Mouse (Mus musculus) heart, embryonic 15.5 days (tissue): ENCODE measurements around the gene Phlda2. TPM values are rescaled to one million over a fixed set of nuclear protein-coding genes. Genes with fewer than 3 reads are reported as not detected.

Experiments used
- ATAC-seq: fragments of 200-750 bp; cut with Nextera tagmentation; replicated peaks from 2 replicates; pipeline ENCODE4 v1.8.0; 2017; ENCODE audit warnings: low read depth, moderate TSS enrichment; ENCODE audit not compliant: insufficient number of reproducible peaks, insufficient read depth, low FRiP score
- H3K27ac ChIP-seq: fragments of 300-500 bp; sonication (generic); 2 replicates; pipeline ENCODE4 v1.5.1; 2015; ENCODE audit warnings: mild to moderate bottlenecking, inconsistent platforms
- H3K27me3 ChIP-seq: fragments of 300-500 bp; sonication (generic); 2 replicates; pipeline ENCODE4 v1.6.1; 2015; ENCODE audit warnings: inconsistent platforms
- H3K36me3 ChIP-seq: fragments of 300-500 bp; sonication (generic); 2 replicates; pipeline ENCODE4 v1.6.1; 2015; ENCODE audit warnings: mild to moderate bottlenecking, inconsistent platforms
- H3K4me1 ChIP-seq: fragments of 300-500 bp; sonication (generic); replicated peaks from 2 replicates; pipeline ENCODE4 v1.6.1; 2015; ENCODE audit warnings: inconsistent platforms
- H3K4me2 ChIP-seq: fragments of 300-500 bp; sonication (generic); 2 replicates; pipeline ENCODE4 v1.6.1; 2015; ENCODE audit warnings: inconsistent platforms, mild to moderate bottlenecking, moderate library complexity
- H3K4me3 ChIP-seq: fragments of 300-500 bp; sonication (generic); 2 replicates; pipeline ENCODE4 v1.5.1; 2015; ENCODE audit warnings: mild to moderate bottlenecking, inconsistent platforms
- H3K9ac ChIP-seq: fragments of 300-500 bp; sonication (generic); 2 replicates; pipeline ENCODE4 v1.6.1; 2015; ENCODE audit warnings: mild to moderate bottlenecking, inconsistent platforms
- H3K9me3 ChIP-seq: fragments of 300-500 bp; sonication (generic); replicated peaks from 2 replicates; pipeline ENCODE4 v1.6.1; 2016; ENCODE audit warnings: inconsistent platforms
- WGBS: fragments of 180-500 bp; shearing (Covaris S2); methylation state at CpG from one replicate; pipeline ENCODE4 v1.1.7; 2015; ENCODE audit warnings: mixed read lengths; 5-methylcytosine and 5-hydroxymethylcytosine counted together
- polyA plus RNA-seq: library from polyadenylated mRNA; unstranded; fragments of >200 nt; fragmentation: Nextera tagmentation; extraction: Ambion mirVana; gene quantifications from 2 replicates; pipeline ENCODE4 v1.2.1, GENCODE M21; 2015

Gene Phlda2
- polyA plus RNA-seq, 1 experiment from 2014 or later = 0.45 TPM

DNA sequence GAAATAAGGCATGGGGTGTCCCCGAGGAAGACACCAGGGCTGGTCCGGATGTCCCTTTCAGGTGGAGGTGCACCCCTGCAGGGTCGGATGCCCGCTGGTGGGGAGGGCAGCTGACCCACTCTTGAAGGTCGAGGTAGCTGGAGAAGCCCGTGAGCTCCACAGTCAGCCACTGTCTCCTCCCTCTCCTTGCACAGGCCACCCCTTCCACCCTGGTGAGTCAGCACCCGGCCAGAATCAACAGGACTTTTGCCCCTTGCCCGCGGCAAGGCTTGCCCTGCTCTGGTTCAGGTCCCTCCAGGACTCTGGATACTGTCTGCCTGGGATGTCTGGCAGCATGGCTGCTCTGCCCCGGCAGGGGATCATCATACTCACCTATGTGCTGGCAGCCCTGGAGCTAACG is 27.1 kb downstream of the Phlda2 start:
- Histone ChIP-seq H3K9ac (no peak overlapping the region), H3K9me3 (no peaks in the 10 kb centered on the region), H3K36me3 (no peaks in the 10 kb centered on the region), H3K4me3 (no peak overlapping the region), H3K4me2 (no peak overlapping the region), H3K27ac (no peak overlapping the region), H3K27me3 (peaks cover 19% of the 10 kb centered on the region), H3K4me1 (no peaks in the 10 kb centered on the region)
- 63% methylated on average over 11 of the region's 11 CpGs for WGBS
- ATAC-seq = no peak

DNA sequence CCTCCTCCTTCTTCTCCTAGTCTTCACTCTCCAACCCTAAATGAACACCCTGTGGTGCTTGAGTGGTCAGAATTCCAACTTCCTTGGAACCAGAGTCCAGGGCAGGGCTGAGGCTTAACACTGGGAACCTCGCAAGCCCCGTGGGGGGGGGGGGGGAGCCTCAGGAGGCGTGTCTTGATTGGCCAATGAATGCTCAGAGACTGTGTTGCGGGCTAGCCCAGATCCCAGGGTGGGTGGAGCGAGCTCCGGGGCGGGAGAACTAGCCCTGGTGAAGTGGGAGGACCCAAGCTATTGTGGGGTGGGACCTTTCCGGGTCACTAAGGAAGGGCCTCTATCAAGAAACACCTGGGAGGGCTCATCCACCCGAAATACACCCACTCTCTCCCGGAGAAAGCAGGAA is 28.1 kb downstream of the Phlda2 start:
- Histone ChIP-seq H3K36me3 (no peaks in the 10 kb centered on the region), H3K4me1 (peaks cover 1% of the 10 kb centered on the region), H3K9ac (no peak overlapping the region), H3K27ac (no peak overlapping the region), H3K4me2 (no peak overlapping the region), H3K4me3 (no peak overlapping the region), H3K9me3 (no peaks in the 10 kb centered on the region), H3K27me3 (peaks cover 13% of the 10 kb centered on the region)
- 32% methylated on average over 10 of the region's 10 CpGs for WGBS
- ATAC-seq = no peak

DNA sequence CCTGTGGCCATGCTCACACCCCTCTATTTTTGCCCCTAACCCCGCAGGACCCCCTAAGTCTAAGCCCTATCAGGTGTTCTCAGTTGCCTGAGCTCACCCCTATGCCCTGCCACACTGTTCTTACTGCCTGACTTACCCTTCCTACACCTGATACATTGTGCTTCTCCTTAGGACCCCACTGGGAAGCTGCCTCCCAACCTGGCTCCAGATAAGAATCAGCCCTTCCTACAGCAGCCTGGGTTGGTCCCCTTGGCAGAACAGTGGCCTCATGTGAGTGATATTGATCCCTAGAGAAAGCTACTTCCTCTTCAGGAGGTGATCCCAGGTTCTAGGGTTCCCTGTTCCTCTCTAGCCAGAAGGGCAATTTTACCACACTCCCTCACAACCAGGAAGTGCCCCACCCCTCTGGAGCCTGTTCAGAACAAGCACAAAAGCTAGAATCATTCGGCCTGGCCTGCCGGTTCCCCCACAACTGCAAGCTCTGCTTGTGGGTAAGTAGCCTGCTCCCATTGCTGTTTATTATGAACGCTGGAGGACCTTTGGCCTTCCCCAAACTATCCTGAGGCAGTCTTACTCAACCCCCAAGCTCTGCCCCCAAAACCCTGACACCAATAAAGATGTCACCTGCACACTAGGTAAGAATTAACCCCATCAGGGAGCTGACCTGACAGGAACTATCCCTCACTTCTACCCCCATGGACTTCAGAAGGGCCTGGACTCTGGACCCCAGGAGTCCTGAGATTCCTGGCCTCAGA is 29.4 kb downstream of the Phlda2 start, which contains the start of gene Slc22a18:
Slc22a18 (plus strand) TSS at position 390 of the 755 bp plus-strand sequence.
- H3K9me3 ChIP-seq = no peaks in the 10 kb centered on the region
- WGBS = 25% methylated on average over 4 of the region's 4 CpGs
- peak within 1 kb of the TSS; percentile 0; the same call in 1 of the 2 replicates for H3K4me2 ChIP-seq
- no peak within 1 kb of the TSS for H3K27ac ChIP-seq
- H3K36me3 ChIP-seq = no peaks in the 10 kb centered on the region
- H3K4me1 ChIP-seq = peaks cover 4% of the 10 kb centered on the region
- no peak within 1 kb of the TSS for H3K9ac ChIP-seq
- H3K4me3 ChIP-seq = no peak within 1 kb of the TSS
- H3K27me3 ChIP-seq = peaks cover 9% of the 10 kb centered on the region
- no peak for ATAC-seq

DNA sequence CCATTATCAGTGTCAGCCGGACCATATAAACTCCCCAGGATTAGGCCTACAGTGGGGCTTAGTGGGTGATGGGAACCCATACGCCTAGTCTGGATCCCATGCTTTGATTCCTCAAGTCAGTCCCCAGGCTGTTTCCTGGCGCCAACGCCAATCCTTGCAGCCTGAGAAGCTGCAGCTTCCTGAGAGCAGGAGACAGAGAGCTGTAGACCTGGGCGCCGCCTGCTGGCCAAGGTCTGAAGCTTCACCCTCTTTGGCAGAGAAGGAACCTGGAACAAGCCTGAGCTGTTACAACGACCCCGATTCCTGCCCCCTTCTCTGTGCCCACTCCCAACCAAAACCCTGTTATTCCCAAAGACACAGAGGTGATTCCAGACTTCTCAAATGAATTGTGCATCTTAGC is 33.0 kb downstream of the Phlda2 start:
- ATAC-seq = no peak; the same call in 1 of the 2 replicates
- H3K36me3 ChIP-seq = no peaks in the 10 kb centered on the region
- H3K9ac ChIP-seq = no peak overlapping the region

DNA sequence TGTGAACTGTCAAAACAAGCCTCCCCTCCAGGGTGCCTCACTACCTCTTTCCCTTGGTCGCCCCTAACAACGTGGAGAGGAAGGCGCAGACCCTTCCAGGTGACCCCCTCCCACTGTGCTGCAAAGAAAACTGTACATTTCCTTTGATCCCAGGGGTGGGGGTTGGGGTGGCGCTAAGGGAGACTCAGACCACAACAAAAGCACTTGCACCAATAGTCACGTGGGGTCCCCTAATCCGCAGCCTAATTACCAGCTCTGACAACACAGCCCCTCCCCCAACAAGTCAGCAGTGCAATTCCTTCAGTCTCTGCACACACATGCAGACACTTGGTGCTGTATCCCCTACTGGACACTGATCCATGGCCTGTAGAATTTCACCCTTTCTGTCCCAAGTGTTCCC is 35.2 kb downstream of the Phlda2 start:
- Histone ChIP-seq H3K4me1 (peaks cover 32% of the 10 kb centered on the region), H3K9ac (no peak overlapping the region), H3K27me3 (peaks cover 2% of the 10 kb centered on the region; the same call in 1 of the 2 replicates), H3K36me3 (no peaks in the 10 kb centered on the region), H3K4me2 (no peak overlapping the region), H3K4me3 (no peak overlapping the region), H3K27ac (no peak overlapping the region), H3K9me3 (no peaks in the 10 kb centered on the region)
- ATAC-seq = no peak
- 25% methylated on average over 6 of the region's 6 CpGs for WGBS

More for the DNA sequence above, 33.0 kb downstream of the Phlda2 start:
- no peak overlapping the region for H3K27ac ChIP-seq
- no peaks in the 10 kb centered on the region for H3K9me3 ChIP-seq
- peaks cover 17% of the 10 kb centered on the region for H3K4me1 ChIP-seq
- no peak overlapping the region for H3K4me2 ChIP-seq
- no peak overlapping the region for H3K4me3 ChIP-seq
- H3K27me3 ChIP-seq = peaks cover 2% of the 10 kb centered on the region; the same call in 1 of the 2 replicates
- WGBS = 10% methylated on average over 8 of the region's 8 CpGs

DNA sequence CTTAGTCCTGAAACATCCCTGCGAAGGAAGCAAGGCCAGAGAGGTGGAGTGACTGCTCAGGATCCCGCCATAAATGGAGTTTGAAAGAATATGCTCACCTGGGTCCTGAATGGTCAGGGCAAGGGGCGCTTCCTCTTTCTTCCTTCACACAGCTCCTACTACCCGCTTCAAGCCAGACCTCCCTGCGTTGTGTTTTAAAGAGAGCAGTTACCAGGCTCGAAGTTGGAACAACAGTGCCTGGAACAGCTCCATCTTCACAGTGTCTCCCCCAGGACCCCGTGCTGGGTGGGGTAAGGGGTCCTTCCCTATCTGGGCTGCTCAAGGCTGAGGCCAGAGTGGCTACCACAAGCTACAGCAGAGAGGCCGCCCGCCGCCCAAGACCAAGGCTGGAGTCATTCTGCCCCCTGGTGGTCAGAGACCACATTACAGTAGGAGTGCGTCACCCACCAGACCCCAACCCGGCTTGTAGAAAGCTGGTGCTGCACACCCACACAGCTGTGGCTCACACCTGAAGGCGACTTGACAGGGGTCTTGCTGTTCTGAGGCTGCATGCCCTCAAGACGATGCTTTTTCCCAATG is 36.8 kb downstream of the Phlda2 start:
- no peaks in the 10 kb centered on the region for H3K9me3 ChIP-seq
- no peak overlapping the region for H3K4me2 ChIP-seq
- peaks cover 2% of the 10 kb centered on the region; the same call in 1 of the 2 replicates for H3K27me3 ChIP-seq
- H3K4me1 ChIP-seq = peaks cover 41% of the 10 kb centered on the region
- H3K36me3 ChIP-seq = no peaks in the 10 kb centered on the region
- no peak overlapping the region for H3K9ac ChIP-seq
- no peak overlapping the region for H3K4me3 ChIP-seq
- WGBS = 31% methylated on average over 14 of the region's 14 CpGs
- H3K27ac ChIP-seq = no peak overlapping the region
- ATAC-seq = no peak

DNA sequence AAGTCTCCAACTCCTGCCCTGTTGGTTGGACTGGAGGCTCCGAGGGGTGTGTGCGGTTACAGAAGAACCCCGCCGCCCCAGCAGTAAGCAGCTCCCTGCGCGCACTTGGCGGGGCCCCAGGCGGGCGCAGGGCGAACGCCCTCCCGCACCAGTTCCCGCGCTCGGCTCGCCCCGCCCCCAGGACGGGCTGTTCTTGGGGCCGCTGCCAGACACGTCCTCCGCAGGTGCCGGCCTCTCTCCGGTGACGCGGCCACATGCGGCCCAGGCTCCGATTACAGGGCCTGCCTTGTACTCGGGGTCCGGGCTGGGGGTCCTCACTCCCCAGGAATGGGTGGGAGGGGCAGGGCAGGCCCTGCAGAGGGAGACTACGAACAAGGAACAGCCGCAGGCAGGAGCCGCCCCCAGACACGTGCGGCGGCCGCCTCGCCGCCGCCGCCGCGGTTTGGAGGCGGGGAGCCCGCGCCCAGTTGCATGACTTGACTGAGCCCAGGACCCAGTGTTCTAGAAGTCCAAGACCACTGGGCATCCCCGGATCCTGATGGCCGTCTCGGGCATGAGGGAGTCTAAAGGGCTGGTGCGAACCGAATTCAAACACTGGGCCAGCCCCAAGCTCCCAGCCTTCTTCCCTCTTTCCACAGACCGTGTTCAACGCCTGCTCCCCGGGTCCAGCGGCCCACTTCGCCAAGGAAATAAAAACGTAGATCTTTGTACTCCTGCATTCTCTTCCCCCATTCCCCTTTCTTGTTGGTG is 38.0 kb downstream of the Phlda2 start:
- Histone ChIP-seq H3K4me3 (peak overlapping the region; percentile 42), H3K9ac (peak overlapping the region; percentile 23), H3K36me3 (no peaks in the 10 kb centered on the region), H3K27ac (peak overlapping the region; percentile 51), H3K4me2 (peak overlapping the region; percentile 70), H3K4me1 (peaks cover 49% of the 10 kb centered on the region), H3K9me3 (no peaks in the 10 kb centered on the region), H3K27me3 (peaks cover 2% of the 10 kb centered on the region; the same call in 1 of the 2 replicates)
- peak; percentile 25 for ATAC-seq
- 13% methylated on average over 56 of the region's 56 CpGs for WGBS

DNA sequence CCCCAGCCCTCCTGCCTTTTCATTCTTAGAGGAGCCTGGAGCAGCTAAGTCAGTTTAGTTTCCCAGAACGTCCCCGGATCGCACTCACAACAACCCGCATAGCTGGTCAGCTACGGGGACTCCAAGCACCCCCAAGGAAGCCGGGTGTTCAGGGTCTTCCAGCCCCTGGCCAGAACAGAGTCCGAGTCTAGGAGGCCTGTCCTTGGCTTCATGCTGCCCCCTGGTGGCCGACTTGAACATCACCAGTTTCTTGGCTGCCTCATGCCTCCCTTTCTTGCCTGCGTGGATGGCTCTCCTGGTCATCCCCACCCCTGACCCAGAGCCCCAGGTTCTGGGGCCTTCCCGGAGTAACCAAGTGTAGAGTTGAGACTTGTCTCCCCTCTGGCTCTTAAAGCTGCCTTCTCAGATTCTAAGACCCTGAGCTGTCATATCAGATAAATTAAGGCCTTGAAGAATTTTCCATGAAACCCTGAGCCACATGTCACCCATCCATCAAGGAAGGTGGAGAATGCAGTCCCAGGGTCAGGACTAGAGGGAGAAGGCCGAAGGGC is 39.0 kb downstream of the Phlda2 start:
- 20% methylated on average over 11 of the region's 11 CpGs for WGBS
- ATAC-seq = no peak
- no peaks in the 10 kb centered on the region for H3K9me3 ChIP-seq
- H3K9ac ChIP-seq = no peak overlapping the region
- no peak overlapping the region for H3K4me3 ChIP-seq
- H3K4me2 ChIP-seq = peak overlapping the region; percentile 41
- peak overlapping the region; percentile 51 for H3K27ac ChIP-seq
- no peaks in the 10 kb centered on the region for H3K36me3 ChIP-seq
- H3K4me1 ChIP-seq = peaks cover 50% of the 10 kb centered on the region
- peaks cover under 1% of the 10 kb centered on the region; the same call in 1 of the 2 replicates for H3K27me3 ChIP-seq

DNA sequence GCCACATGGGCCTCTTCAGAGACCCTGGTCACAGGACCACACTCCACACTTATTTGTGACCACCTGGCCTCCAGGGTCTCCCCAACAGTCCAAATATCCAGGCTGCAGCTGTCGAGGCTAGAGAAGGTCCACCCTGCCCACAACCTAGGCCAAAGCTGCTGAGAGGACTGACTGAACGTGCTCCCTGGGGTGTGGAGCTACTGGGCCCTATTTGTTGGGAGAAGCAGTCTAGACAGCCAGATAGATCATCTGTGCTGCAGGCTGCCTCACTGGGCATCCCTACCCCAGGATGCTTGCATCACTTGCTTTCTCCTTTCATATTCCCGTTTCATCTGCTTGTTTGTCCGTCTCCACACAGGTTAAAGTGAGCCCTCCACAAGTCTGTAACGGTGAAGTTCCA is 40.4 kb downstream of the Phlda2 start:
- no peak for ATAC-seq
- no peak overlapping the region for H3K9ac ChIP-seq
- no peak overlapping the region for H3K27ac ChIP-seq
- H3K4me2 ChIP-seq = no peak overlapping the region
- H3K36me3 ChIP-seq = no peaks in the 10 kb centered on the region
- H3K4me1 ChIP-seq = peaks cover 51% of the 10 kb centered on the region
- WGBS = 75% methylated on average over 5 of the region's 5 CpGs
- no peaks in the 10 kb centered on the region for H3K9me3 ChIP-seq
- H3K27me3 ChIP-seq = no peaks in the 10 kb centered on the region
- H3K4me3 ChIP-seq = no peak overlapping the region

DNA sequence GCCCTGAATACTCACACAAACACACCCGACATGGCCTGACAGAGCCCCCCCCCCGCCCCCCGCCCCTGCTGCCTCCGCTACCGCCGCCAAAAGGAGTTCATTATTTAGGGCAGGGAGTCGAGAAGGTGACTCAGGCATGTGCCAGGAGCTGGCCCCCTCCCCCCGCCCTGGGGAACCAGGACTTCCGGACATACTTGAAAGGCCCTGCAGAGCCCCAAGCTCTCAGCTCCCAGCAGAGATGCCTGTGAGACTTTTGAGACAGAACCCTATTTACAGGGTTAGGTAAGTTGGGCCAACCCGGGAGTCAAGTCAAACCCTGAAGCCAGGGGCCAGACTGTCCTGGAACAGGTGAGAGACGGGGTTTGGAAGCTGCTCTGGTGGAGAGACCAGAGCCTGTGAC is 41.0 kb downstream of the Phlda2 start:
- no peak overlapping the region for H3K4me3 ChIP-seq
- no peak overlapping the region for H3K27ac ChIP-seq
- H3K9ac ChIP-seq = no peak overlapping the region
- 37% methylated on average over 11 of the region's 11 CpGs for WGBS
- H3K4me1 ChIP-seq = peaks cover 51% of the 10 kb centered on the region
- no peak for ATAC-seq
- H3K9me3 ChIP-seq = no peaks in the 10 kb centered on the region
- H3K36me3 ChIP-seq = no peaks in the 10 kb centered on the region
- peak overlapping the region; percentile 87; the same call in 1 of the 2 replicates for H3K4me2 ChIP-seq
- no peaks in the 10 kb centered on the region for H3K27me3 ChIP-seq

DNA sequence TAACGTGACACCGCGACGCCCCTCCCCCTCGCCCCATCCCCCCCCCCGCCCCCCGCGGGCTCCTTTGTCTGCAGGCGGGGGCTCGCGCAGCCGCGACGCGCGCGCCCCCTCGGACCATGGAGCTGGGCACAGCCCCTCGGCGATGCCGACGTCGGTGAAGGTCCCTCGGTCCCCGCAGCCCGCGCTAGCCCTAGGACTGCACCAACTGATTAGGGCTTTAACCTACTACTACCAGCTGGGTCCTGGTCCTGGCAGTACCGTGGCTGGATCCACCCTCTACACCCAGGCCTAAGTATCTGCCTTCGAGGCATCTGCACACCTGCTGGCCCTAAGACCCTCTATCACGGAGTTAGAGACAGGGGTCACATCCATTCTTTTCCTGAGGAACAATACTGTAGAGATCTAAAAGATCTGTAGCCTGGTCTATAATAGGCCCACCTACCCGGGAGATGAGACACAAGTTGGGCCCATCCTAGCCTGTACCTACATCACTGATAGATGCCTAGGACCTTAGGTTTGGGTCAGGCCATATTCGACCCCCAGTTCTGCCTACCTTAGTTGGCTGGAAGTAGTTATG is 41.6 kb downstream of the Phlda2 start:
- Histone ChIP-seq H3K9me3 (no peaks in the 10 kb centered on the region), H3K27ac (peak overlapping the region; percentile 64; the same call in 1 of the 2 replicates), H3K4me2 (peak overlapping the region; percentile 87), H3K36me3 (no peaks in the 10 kb centered on the region), H3K27me3 (no peaks in the 10 kb centered on the region), H3K4me1 (peaks cover 51% of the 10 kb centered on the region), H3K4me3 (peak overlapping the region; percentile 62), H3K9ac (0 out of 2 replicates have a peak overlapping the region, but pooled peaks have one; percentile 45)
- peak; percentile 23 for ATAC-seq
- WGBS = 32% methylated on average over 20 of the region's 32 CpGs
